Mouse (Mus musculus) midbrain, embryonic 11.5 days (tissue): Measurements from ENCODE around the gene Cacng2. TPM values are rescaled to one million over a fixed set of nuclear protein-coding genes. Genes with fewer than 3 reads are reported as not detected.

ENCODE experiments used
- ATAC-seq: fragments of 200-750 bp; cut with Nextera tagmentation; 2 replicates; pipeline ENCODE4 v1.8.0; 2017; ENCODE audit warnings: moderate TSS enrichment, moderate library complexity; ENCODE audit not compliant: low FRiP score
- DNase-seq: peaks from one replicate; pipeline ENCODE4 v3.0.0; 2015; ENCODE audit warnings: low spot score; ENCODE audit errors: missing footprints
- H3K27ac ChIP-seq: fragments of 300-500 bp; sonication (generic); 2 replicates; pipeline ENCODE4 v1.5.1; 2014; ENCODE audit warnings: low read depth, low read length
- H3K27me3 ChIP-seq: fragments of 300-500 bp; sonication (generic); 2 replicates; pipeline ENCODE4 v1.6.1; 2014; ENCODE audit warnings: mild to moderate bottlenecking, low read length, moderate library complexity, mixed read lengths; ENCODE audit not compliant: control insufficient read depth, insufficient read depth
- H3K36me3 ChIP-seq: fragments of 300-500 bp; sonication (generic); 2 replicates; pipeline ENCODE4 v1.6.1; 2014; ENCODE audit warnings: mild to moderate bottlenecking, low read length, moderate library complexity, mixed read lengths; ENCODE audit not compliant: control insufficient read depth, insufficient read depth
- H3K4me1 ChIP-seq: fragments of 300-500 bp; sonication (generic); 2 replicates; pipeline ENCODE4 v1.6.1; 2014; ENCODE audit warnings: low read length; ENCODE audit not compliant: control insufficient read depth, insufficient read depth
- H3K4me2 ChIP-seq: fragments of 300-500 bp; sonication (generic); 2 replicates; pipeline ENCODE4 v1.6.1; 2014; ENCODE audit warnings: mild to moderate bottlenecking, moderate library complexity
- H3K4me3 ChIP-seq: fragments of 300-500 bp; sonication (generic); 2 replicates; pipeline ENCODE4 v1.5.1; 2014; ENCODE audit warnings: low read depth, low read length
- H3K9ac ChIP-seq: fragments of 300-500 bp; sonication (generic); 2 replicates; pipeline ENCODE4 v1.6.1; 2014; ENCODE audit warnings: low read length
- H3K9me3 ChIP-seq: fragments of 300-500 bp; sonication (generic); 2 replicates; pipeline ENCODE4 v1.6.1; 2016; ENCODE audit warnings: low read length; ENCODE audit not compliant: control insufficient read depth
- WGBS: fragments of 180-500 bp; shearing (Covaris S2); extraction: QIAGEN DNeasy Blood & Tissue Kit; methylation state at CpG from one replicate; pipeline ENCODE4 v1.1.7; 2014; 5-methylcytosine and 5-hydroxymethylcytosine counted together
- polyA plus RNA-seq: library from polyadenylated mRNA; unstranded; fragments of >200 nt; fragmentation: Nextera tagmentation; extraction: Ambion mirVana; gene quantifications from 2 replicates; pipeline ENCODE4 v1.2.1, GENCODE M21; 2014

The Cacng2 gene
- polyA plus RNA-seq, 1 experiment from 2014 or later: 1.1 TPM

- Histone ChIP-seq H3K9me3 (no peaks in the 10 kb centered on the region), H3K27me3 (no peaks in the 10 kb centered on the region; the same call in none of the 2 replicates), H3K9ac (no peak overlapping the region), H3K36me3 (no peaks in the 10 kb centered on the region), H3K4me2 (no peak overlapping the region), H3K4me3 (no peak overlapping the region), H3K27ac (no peak overlapping the region), H3K4me1 (peaks cover 3% of the 10 kb centered on the region; the same call in 1 of the 2 replicates)
- 73% methylated on average over 10 of the region's 10 CpGs for WGBS
- ATAC-seq (no peak), DNase-seq (no peak)
Observed at GRCm38 (mm10) chr15:78116244-78116643, 3.6 kb downstream of the Cacng2 start.

- H3K4me1 ChIP-seq: no peaks in the 10 kb centered on the region
- WGBS: 60% methylated on average over 5 of the region's 5 CpGs
Observed at GRCm38 (mm10) chr15:78099516-78099915, 20.3 kb downstream of the Cacng2 start.

GRCm38 (mm10) chr15:78096004-78096403, 23.8 kb downstream of the Cacng2 start:
- ATAC-seq (no peak), DNase-seq (no peak)
- H3K4me2 ChIP-seq: no peak overlapping the region
- 86% methylated on average over 16 of the region's 16 CpGs for WGBS
- H3K36me3 ChIP-seq: no peaks in the 10 kb centered on the region
- no peak overlapping the region for H3K9ac ChIP-seq
- H3K4me3 ChIP-seq: no peak overlapping the region
- no peaks in the 10 kb centered on the region for H3K27me3 ChIP-seq
- no peak overlapping the region for H3K27ac ChIP-seq
- H3K4me1 ChIP-seq: no peaks in the 10 kb centered on the region
- H3K9me3 ChIP-seq: no peaks in the 10 kb centered on the region

More at GRCm38 (mm10) chr15:78099516-78099915, 20.3 kb downstream of the Cacng2 start:
- Histone ChIP-seq H3K9ac (no peak overlapping the region), H3K27ac (no peak overlapping the region), H3K4me2 (no peak overlapping the region), H3K27me3 (no peaks in the 10 kb centered on the region), H3K4me3 (no peak overlapping the region), H3K36me3 (no peaks in the 10 kb centered on the region), H3K9me3 (no peaks in the 10 kb centered on the region)
- DNase-seq (no peak), ATAC-seq (no peak)

- 85% methylated on average over 5 of the region's 5 CpGs for WGBS
- H3K27ac ChIP-seq: no peak overlapping the region
- H3K9ac ChIP-seq: no peak overlapping the region
- H3K27me3 ChIP-seq: no peaks in the 10 kb centered on the region
- H3K36me3 ChIP-seq: no peaks in the 10 kb centered on the region
- no peak for ATAC-seq
- no peak overlapping the region for H3K4me2 ChIP-seq
- no peak overlapping the region for H3K4me3 ChIP-seq
- DNase-seq: no peak
- H3K9me3 ChIP-seq: no peaks in the 10 kb centered on the region
- no peaks in the 10 kb centered on the region for H3K4me1 ChIP-seq
Observed at GRCm38 (mm10) chr15:78093597-78093996, 26.2 kb downstream of the Cacng2 start.

- Histone ChIP-seq H3K9ac (no peak overlapping the region), H3K4me2 (no peak overlapping the region), H3K36me3 (no peaks in the 10 kb centered on the region), H3K4me1 (no peaks in the 10 kb centered on the region; the same call in 1 of the 2 replicates), H3K27ac (no peak overlapping the region), H3K9me3 (no peaks in the 10 kb centered on the region), H3K27me3 (no peaks in the 10 kb centered on the region), H3K4me3 (no peak overlapping the region)
- no peak for ATAC-seq
- WGBS: 56% methylated on average over 13 of the region's 13 CpGs
- no peak for DNase-seq
Observed at GRCm38 (mm10) chr15:78082841-78083572, 36.8 kb downstream of the Cacng2 start.

GRCm38 (mm10) chr15:78082149-78082548, 37.7 kb downstream of the Cacng2 start:
- WGBS: 55% methylated on average over 8 of the region's 8 CpGs
- Histone ChIP-seq H3K9me3 (no peaks in the 10 kb centered on the region), H3K4me2 (no peak overlapping the region), H3K9ac (no peak overlapping the region), H3K36me3 (no peaks in the 10 kb centered on the region), H3K27ac (no peak overlapping the region), H3K4me3 (no peak overlapping the region), H3K4me1 (no peaks in the 10 kb centered on the region; the same call in 1 of the 2 replicates), H3K27me3 (no peaks in the 10 kb centered on the region)
- ATAC-seq (no peak), DNase-seq (no peak)

- Histone ChIP-seq H3K4me1 (no peaks in the 10 kb centered on the region; the same call in 1 of the 2 replicates), H3K4me3 (no peak overlapping the region), H3K9me3 (no peaks in the 10 kb centered on the region), H3K4me2 (no peak overlapping the region), H3K27me3 (no peaks in the 10 kb centered on the region), H3K27ac (no peak overlapping the region), H3K36me3 (no peaks in the 10 kb centered on the region), H3K9ac (no peak overlapping the region)
- no peak for DNase-seq
- ATAC-seq: no peak
- 86% methylated on average over 7 of the region's 7 CpGs for WGBS
Observed at GRCm38 (mm10) chr15:78081384-78081783, 38.4 kb downstream of the Cacng2 start.

- no peak overlapping the region for H3K4me2 ChIP-seq
- no peak overlapping the region for H3K9ac ChIP-seq
- H3K27me3 ChIP-seq: no peaks in the 10 kb centered on the region
- DNase-seq: no peak
- WGBS: 70% methylated on average over 4 of the region's 4 CpGs
- no peaks in the 10 kb centered on the region; the same call in 1 of the 2 replicates for H3K4me1 ChIP-seq
- no peak for ATAC-seq
- H3K4me3 ChIP-seq: no peak overlapping the region
- H3K9me3 ChIP-seq: no peaks in the 10 kb centered on the region
- H3K27ac ChIP-seq: no peak overlapping the region
- no peaks in the 10 kb centered on the region for H3K36me3 ChIP-seq
Observed at GRCm38 (mm10) chr15:78080326-78080725, 39.5 kb downstream of the Cacng2 start.

- H3K9ac ChIP-seq: no peak overlapping the region
- WGBS: 75% methylated on average over 15 of the region's 15 CpGs
- no peak for DNase-seq
Observed at GRCm38 (mm10) chr15:78078776-78079628, 40.8 kb downstream of the Cacng2 start.

More at GRCm38 (mm10) chr15:78078776-78079628, 40.8 kb downstream of the Cacng2 start:
- H3K4me2 ChIP-seq: no peak overlapping the region
- no peak for ATAC-seq
- no peak overlapping the region for H3K4me3 ChIP-seq
- H3K9me3 ChIP-seq: no peaks in the 10 kb centered on the region
- no peaks in the 10 kb centered on the region; the same call in 1 of the 2 replicates for H3K4me1 ChIP-seq
- H3K36me3 ChIP-seq: no peaks in the 10 kb centered on the region
- H3K27me3 ChIP-seq: no peaks in the 10 kb centered on the region
- no peak overlapping the region for H3K27ac ChIP-seq
